Mouse (Mus musculus): ENCODE measurements around the gene Ctcf. TPM values are rescaled to one million over a fixed set of nuclear protein-coding genes. Genes with fewer than 3 reads are reported as not detected.

Ctcf gene
- polyA plus RNA-seq, 1 experiment from 2014 or later = 55.3 TPM

- no peak overlapping the region for H3K4me3 ChIP-seq (ENCODE audit: low read depth, low read length)
- no peaks in the 10 kb centered on the region for H3K9me3 ChIP-seq (replicated peaks; ENCODE audit: control insufficient read depth, low read length)
These were observed 24.8 kb downstream of the Ctcf start for GRCm38 (mm10) chr8:105661167-105661566.

GRCm38 (mm10) chr8:105677891-105678290 is 41.5 kb downstream of the Ctcf start:
- H3K4me2 ChIP-seq (ENCODE audit: low read depth, low read length) = no peak overlapping the region
- ATAC-seq (ENCODE audit: low read depth) = no peak
- no peak overlapping the region for H3K9ac ChIP-seq (ENCODE audit: low read depth, low read length)
- no peak overlapping the region for H3K27ac ChIP-seq (ENCODE audit: low read length)
- 71% methylated on average over 1 of the region's 1 CpGs for WGBS (ENCODE audit: insufficient replicate concordance)
- no peak overlapping the region for H3K4me3 ChIP-seq (ENCODE audit: low read depth, low read length)
- no peaks in the 10 kb centered on the region for H3K27me3 ChIP-seq (ENCODE audit: control insufficient read depth, insufficient read depth, low read depth, low read length)
- H3K4me1 ChIP-seq (ENCODE audit: control insufficient read depth, low read depth, low read length) = no peaks in the 10 kb centered on the region
- H3K36me3 ChIP-seq (ENCODE audit: control insufficient read depth, insufficient read depth) = peaks cover 87% of the 10 kb centered on the region
- no peaks in the 10 kb centered on the region for H3K9me3 ChIP-seq (replicated peaks; ENCODE audit: control insufficient read depth, low read length)

More at GRCm38 (mm10) chr8:105661167-105661566, 24.8 kb downstream of the Ctcf start:
- Histone ChIP-seq H3K36me3 (ENCODE audit: control insufficient read depth, insufficient read depth) (peaks cover 23% of the 10 kb centered on the region), H3K4me1 (ENCODE audit: control insufficient read depth, low read depth, low read length) (no peaks in the 10 kb centered on the region), H3K9ac (ENCODE audit: low read depth, low read length) (no peak overlapping the region), H3K27me3 (ENCODE audit: control insufficient read depth, insufficient read depth, low read depth, low read length) (no peaks in the 10 kb centered on the region), H3K27ac (ENCODE audit: low read length) (no peak overlapping the region), H3K4me2 (ENCODE audit: low read depth, low read length) (no peak overlapping the region)
- ATAC-seq (ENCODE audit: low read depth) = no peak
- WGBS (ENCODE audit: insufficient replicate concordance) = 66% methylated on average over 3 of the region's 3 CpGs

GRCm38 (mm10) chr8:105685325-105685724 is 49.0 kb downstream of the Ctcf start:
- H3K4me3 ChIP-seq (ENCODE audit: low read depth, low read length) = no peak overlapping the region
- no peak for ATAC-seq (ENCODE audit: low read depth)
- no peaks in the 10 kb centered on the region for H3K27me3 ChIP-seq (ENCODE audit: control insufficient read depth, insufficient read depth, low read depth, low read length)
- 60% methylated on average over 7 of the region's 7 CpGs for WGBS (ENCODE audit: insufficient replicate concordance)
- no peaks in the 10 kb centered on the region for H3K9me3 ChIP-seq (replicated peaks; ENCODE audit: control insufficient read depth, low read length)
- no peak overlapping the region for H3K27ac ChIP-seq (ENCODE audit: low read length)
- H3K36me3 ChIP-seq (ENCODE audit: control insufficient read depth, insufficient read depth) = peaks cover 33% of the 10 kb centered on the region
- no peaks in the 10 kb centered on the region; the same call in 1 of the 2 replicates for H3K4me1 ChIP-seq (ENCODE audit: control insufficient read depth, low read depth, low read length)
- 0 out of 2 replicates have a peak overlapping the region, but pooled peaks have one; percentile 34 for H3K4me2 ChIP-seq (ENCODE audit: low read depth, low read length)
- no peak overlapping the region for H3K9ac ChIP-seq (ENCODE audit: low read depth, low read length)

GRCm38 (mm10) chr8:105685796-105686308 is 49.5 kb downstream of the Ctcf start, which contains the start of gene Carmil2:
TSS of gene Carmil2 (plus strand) at chr8:105686274.
- Histone ChIP-seq H3K27me3 (ENCODE audit: control insufficient read depth, insufficient read depth, low read depth, low read length) (no peaks in the 10 kb centered on the region), H3K9ac (ENCODE audit: low read depth, low read length) (no peak within 1 kb of the TSS), H3K4me2 (ENCODE audit: low read depth, low read length) (peak within 1 kb of the TSS; percentile 34), H3K36me3 (ENCODE audit: control insufficient read depth, insufficient read depth) (peaks cover 27% of the 10 kb centered on the region), H3K9me3 (replicated peaks; ENCODE audit: control insufficient read depth, low read length) (no peaks in the 10 kb centered on the region), H3K27ac (ENCODE audit: low read length) (no peak within 1 kb of the TSS), H3K4me1 (ENCODE audit: control insufficient read depth, low read depth, low read length) (no peaks in the 10 kb centered on the region; the same call in 1 of the 2 replicates), H3K4me3 (ENCODE audit: low read depth, low read length) (peak within 1 kb of the TSS; percentile 16)
- 3% methylated on average over 26 of the region's 26 CpGs for WGBS (ENCODE audit: insufficient replicate concordance)
- peak; percentile 30 for ATAC-seq (ENCODE audit: low read depth)

DNA sequence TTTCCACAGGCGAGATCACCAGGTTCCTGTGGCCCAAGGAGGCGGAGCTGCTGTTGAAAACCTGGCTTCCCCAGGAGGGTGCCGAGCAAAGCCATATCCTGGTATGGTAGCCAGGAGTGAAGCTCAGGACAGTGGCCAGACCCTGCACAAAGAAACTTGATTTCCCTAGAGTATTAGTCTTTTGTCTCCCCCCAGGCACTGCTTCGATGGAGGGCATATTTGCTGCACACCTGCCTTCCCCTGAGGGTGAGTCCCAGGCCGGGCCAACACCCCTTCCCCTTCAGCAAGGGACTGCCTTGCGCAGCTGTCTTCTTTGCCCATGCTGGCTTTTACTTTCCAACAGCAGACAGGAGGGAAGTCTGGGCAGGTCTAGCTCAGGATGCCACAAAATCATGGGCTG is 50.2 kb downstream of the Ctcf start:
- no peak overlapping the region; the same call in 1 of the 2 replicates for H3K4me3 ChIP-seq (ENCODE audit: low read depth, low read length)
- H3K4me1 ChIP-seq (ENCODE audit: control insufficient read depth, low read depth, low read length) = no peaks in the 10 kb centered on the region; the same call in 1 of the 2 replicates
- 55% methylated on average over 6 of the region's 6 CpGs for WGBS (ENCODE audit: insufficient replicate concordance)
- no peak for ATAC-seq (ENCODE audit: low read depth)
- no peak overlapping the region for H3K9ac ChIP-seq (ENCODE audit: low read depth, low read length)
- no peaks in the 10 kb centered on the region for H3K27me3 ChIP-seq (ENCODE audit: control insufficient read depth, insufficient read depth, low read depth, low read length)
- peaks cover 20% of the 10 kb centered on the region for H3K36me3 ChIP-seq (ENCODE audit: control insufficient read depth, insufficient read depth)
- H3K4me2 ChIP-seq (ENCODE audit: low read depth, low read length) = no peak overlapping the region
- no peak overlapping the region for H3K27ac ChIP-seq (ENCODE audit: low read length)
- H3K9me3 ChIP-seq (replicated peaks; ENCODE audit: control insufficient read depth, low read length) = no peaks in the 10 kb centered on the region

GRCm38 (mm10) chr8:105687512-105687911 is 51.1 kb downstream of the Ctcf start:
- Histone ChIP-seq H3K9me3 (replicated peaks; ENCODE audit: control insufficient read depth, low read length) (no peaks in the 10 kb centered on the region), H3K27ac (ENCODE audit: low read length) (no peak overlapping the region), H3K4me3 (ENCODE audit: low read depth, low read length) (no peak overlapping the region), H3K36me3 (ENCODE audit: control insufficient read depth, insufficient read depth) (peaks cover 12% of the 10 kb centered on the region), H3K4me1 (ENCODE audit: control insufficient read depth, low read depth, low read length) (no peaks in the 10 kb centered on the region; the same call in 1 of the 2 replicates), H3K4me2 (ENCODE audit: low read depth, low read length) (no peak overlapping the region), H3K27me3 (ENCODE audit: control insufficient read depth, insufficient read depth, low read depth, low read length) (no peaks in the 10 kb centered on the region), H3K9ac (ENCODE audit: low read depth, low read length) (no peak overlapping the region)
- WGBS (ENCODE audit: insufficient replicate concordance) = 73% methylated on average over 8 of the region's 8 CpGs
- no peak for ATAC-seq (ENCODE audit: low read depth)

- Histone ChIP-seq H3K9me3 (replicated peaks; ENCODE audit: control insufficient read depth, low read length) (no peaks in the 10 kb centered on the region), H3K4me3 (ENCODE audit: low read depth, low read length) (no peak overlapping the region), H3K27ac (ENCODE audit: low read length) (no peak overlapping the region), H3K27me3 (ENCODE audit: control insufficient read depth, insufficient read depth, low read depth, low read length) (peaks cover under 1% of the 10 kb centered on the region; the same call in 1 of the 2 replicates), H3K9ac (ENCODE audit: low read depth, low read length) (no peak overlapping the region), H3K4me2 (ENCODE audit: low read depth, low read length) (no peak overlapping the region), H3K36me3 (ENCODE audit: control insufficient read depth, insufficient read depth) (peaks cover 6% of the 10 kb centered on the region), H3K4me1 (ENCODE audit: control insufficient read depth, low read depth, low read length) (no peaks in the 10 kb centered on the region; the same call in 1 of the 2 replicates)
- no peak for ATAC-seq (ENCODE audit: low read depth)
- WGBS (ENCODE audit: insufficient replicate concordance) = 48% methylated on average over 14 of the region's 14 CpGs
These were observed 51.9 kb downstream of the Ctcf start for GRCm38 (mm10) chr8:105688242-105688752.

DNA sequence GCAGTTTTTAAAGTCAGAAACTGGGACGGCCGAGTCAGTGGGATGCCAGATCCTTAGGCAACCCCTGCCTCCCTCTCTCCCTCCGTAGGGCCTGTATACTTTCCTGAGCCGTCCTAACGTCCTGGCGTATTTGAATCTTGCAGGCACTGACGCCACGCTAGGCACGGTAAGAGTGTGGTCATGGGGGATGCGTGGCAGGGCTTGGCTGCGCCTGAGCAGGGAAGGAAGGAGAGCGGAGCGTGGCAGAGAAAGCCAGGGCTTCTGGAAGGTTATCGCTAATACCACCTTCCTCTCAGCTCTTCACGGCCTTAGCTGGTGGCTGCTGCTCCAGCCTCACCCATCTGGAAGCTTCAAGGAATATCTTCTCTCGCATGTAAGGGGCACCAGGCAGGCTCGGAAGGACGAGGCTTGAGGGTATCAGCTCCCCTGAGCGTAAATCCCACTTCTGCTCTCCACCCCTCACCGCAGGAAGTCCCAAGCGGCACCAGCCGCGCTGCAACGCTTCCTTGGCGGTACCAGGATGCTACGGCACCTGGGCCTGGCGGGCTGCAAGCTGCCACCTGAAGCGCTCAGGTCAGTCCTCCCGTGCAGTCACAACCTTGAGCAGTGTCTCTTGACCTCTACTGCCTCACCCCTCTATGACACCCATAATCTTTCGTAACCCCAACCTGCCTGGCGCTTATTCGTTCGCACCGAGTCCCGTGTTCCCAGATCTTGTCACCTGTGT is 53.1 kb downstream of the Ctcf start:
- no peaks in the 10 kb centered on the region for H3K9me3 ChIP-seq (replicated peaks; ENCODE audit: control insufficient read depth, low read length)
- H3K27me3 ChIP-seq (ENCODE audit: control insufficient read depth, insufficient read depth, low read depth, low read length) = peaks cover 5% of the 10 kb centered on the region; the same call in 1 of the 2 replicates
- H3K4me3 ChIP-seq (ENCODE audit: low read depth, low read length) = no peak overlapping the region
- WGBS (ENCODE audit: insufficient replicate concordance) = 76% methylated on average over 35 of the region's 35 CpGs
- no peak overlapping the region for H3K27ac ChIP-seq (ENCODE audit: low read length)
- H3K36me3 ChIP-seq (ENCODE audit: control insufficient read depth, insufficient read depth) = peaks cover 2% of the 10 kb centered on the region; the same call in 1 of the 2 replicates
- H3K4me2 ChIP-seq (ENCODE audit: low read depth, low read length) = no peak overlapping the region
- H3K4me1 ChIP-seq (ENCODE audit: control insufficient read depth, low read depth, low read length) = peaks cover 8% of the 10 kb centered on the region
- H3K9ac ChIP-seq (ENCODE audit: low read depth, low read length) = no peak overlapping the region
- ATAC-seq (ENCODE audit: low read depth) = no peak

GRCm38 (mm10) chr8:105689983-105690360 is 53.6 kb downstream of the Ctcf start:
- Histone ChIP-seq H3K9me3 (replicated peaks; ENCODE audit: control insufficient read depth, low read length) (no peaks in the 10 kb centered on the region), H3K4me3 (ENCODE audit: low read depth, low read length) (no peak overlapping the region), H3K4me2 (ENCODE audit: low read depth, low read length) (no peak overlapping the region), H3K4me1 (ENCODE audit: control insufficient read depth, low read depth, low read length) (peaks cover 10% of the 10 kb centered on the region), H3K9ac (ENCODE audit: low read depth, low read length) (no peak overlapping the region), H3K27me3 (ENCODE audit: control insufficient read depth, insufficient read depth, low read depth, low read length) (peaks cover 5% of the 10 kb centered on the region; the same call in 1 of the 2 replicates), H3K27ac (ENCODE audit: low read length) (no peak overlapping the region), H3K36me3 (ENCODE audit: control insufficient read depth, insufficient read depth) (no peaks in the 10 kb centered on the region)
- WGBS (ENCODE audit: insufficient replicate concordance) = 80% methylated on average over 9 of the region's 9 CpGs
- no peak for ATAC-seq (ENCODE audit: low read depth)
